Mouse (Mus musculus) urinary bladder, adult 18-20 months (tissue): ENCODE measurements at regions not wholly inside any gene's neighbourhood (a gene's known extent, or its start where the extent isn't known, plus 50 kb on each side); places are given as distances from the start of the nearest gene placed in this dataset.

Experiments used
- DNase-seq, 2 experiments: peaks; one replicate each; pipeline ENCODE4 v3.0.0; 2022; ENCODE audit warnings: low spot score in 2 of 2, mixed read lengths in 2 of 2

- peak; percentile 1 to 50 for DNase-seq
Measured at GRCm38 (mm10) chr5:108903134-108903923, 50.9 kb upstream of the Vmn2r9 start.
